Mouse (Mus musculus) liver (tissue): ENCODE data around the gene 1600014C10Rik.

ENCODE experiments used
- DNase-seq: peaks from one replicate; pipeline ENCODE4 v3.0.0-alpha.2; 2020; ENCODE audit warnings: mixed read lengths

Gene 1600014C10Rik

DNA sequence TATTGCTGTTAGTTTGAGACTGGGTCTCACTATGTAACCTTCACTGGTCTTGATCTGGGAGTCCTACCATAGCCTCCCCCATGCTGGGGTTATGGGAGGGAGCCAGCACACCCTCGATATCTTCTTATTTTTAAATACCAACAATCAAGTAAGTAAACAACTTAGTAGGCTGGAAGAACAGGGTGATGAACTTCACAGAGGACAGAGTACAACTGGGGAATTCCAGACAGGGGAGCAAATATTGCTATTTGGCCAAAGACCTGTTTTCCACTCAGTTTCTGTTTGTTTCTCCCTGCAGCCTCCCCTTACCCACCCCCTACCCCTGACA lies 1.4 kb downstream of the 1600014C10Rik start:
- no peak for DNase-seq

DNA sequence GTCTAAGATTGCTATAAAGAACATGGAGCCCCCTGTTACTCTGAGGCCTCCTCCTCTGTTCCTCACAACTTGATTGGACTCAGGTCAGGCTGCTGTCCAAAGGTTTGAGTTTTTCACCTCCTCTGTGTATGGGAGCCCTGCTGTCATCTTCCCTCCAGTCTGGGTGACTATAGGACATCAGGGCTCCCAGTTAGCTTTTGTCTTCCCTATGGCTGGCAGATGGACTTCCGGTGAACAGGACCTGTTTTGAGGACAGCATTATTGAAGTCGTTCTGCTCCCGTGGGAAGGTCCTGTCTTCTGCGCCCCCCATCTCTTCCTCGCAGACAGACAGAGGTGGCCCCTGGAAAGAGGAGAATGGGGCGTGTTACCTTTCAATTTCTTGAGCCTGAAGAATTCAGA lies 1.8 kb downstream of the 1600014C10Rik start:
- no peak for DNase-seq

DNA sequence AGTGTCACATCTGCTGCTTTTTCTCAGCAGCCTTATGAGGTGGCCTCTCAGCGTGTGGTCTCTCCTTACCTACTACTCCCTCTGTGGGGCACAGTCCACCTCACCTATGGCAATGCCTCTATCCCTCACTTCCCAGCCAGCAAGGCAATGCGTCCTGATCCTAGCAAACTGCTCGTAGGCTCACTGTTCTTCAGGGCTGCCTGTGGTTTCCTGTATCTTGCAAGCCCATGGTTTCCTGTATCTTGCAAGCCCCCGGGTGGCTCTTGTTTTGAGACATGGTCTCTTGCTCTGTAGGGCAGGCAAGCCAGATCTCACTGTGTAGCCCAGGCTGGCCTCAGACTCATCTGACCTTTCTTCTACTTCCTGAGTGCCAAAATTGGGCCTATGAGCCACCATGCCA lies 3.8 kb downstream of the 1600014C10Rik start:
- DNase-seq: peak; percentile 12

DNA sequence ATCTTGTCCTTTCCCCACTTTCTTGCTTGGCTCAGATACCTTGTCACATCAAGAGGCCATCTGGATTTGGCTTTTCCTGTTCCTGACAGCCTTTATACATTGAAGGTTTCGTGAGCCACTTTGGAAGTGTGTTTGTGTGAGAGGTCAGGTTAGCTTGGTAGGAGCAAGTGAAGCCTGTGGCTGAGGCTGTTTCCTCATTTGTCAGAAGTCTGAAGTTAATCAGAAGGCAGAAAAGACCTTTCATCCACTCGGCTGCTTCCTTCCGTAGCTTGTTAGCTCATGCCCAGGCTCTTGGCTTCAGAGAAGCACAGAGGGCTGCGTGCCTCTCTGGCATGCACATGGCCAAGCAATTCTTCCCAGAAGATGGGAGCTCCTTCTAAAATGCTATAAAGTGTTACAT lies 4.8 kb downstream of the 1600014C10Rik start:
- DNase-seq: no peak

DNA sequence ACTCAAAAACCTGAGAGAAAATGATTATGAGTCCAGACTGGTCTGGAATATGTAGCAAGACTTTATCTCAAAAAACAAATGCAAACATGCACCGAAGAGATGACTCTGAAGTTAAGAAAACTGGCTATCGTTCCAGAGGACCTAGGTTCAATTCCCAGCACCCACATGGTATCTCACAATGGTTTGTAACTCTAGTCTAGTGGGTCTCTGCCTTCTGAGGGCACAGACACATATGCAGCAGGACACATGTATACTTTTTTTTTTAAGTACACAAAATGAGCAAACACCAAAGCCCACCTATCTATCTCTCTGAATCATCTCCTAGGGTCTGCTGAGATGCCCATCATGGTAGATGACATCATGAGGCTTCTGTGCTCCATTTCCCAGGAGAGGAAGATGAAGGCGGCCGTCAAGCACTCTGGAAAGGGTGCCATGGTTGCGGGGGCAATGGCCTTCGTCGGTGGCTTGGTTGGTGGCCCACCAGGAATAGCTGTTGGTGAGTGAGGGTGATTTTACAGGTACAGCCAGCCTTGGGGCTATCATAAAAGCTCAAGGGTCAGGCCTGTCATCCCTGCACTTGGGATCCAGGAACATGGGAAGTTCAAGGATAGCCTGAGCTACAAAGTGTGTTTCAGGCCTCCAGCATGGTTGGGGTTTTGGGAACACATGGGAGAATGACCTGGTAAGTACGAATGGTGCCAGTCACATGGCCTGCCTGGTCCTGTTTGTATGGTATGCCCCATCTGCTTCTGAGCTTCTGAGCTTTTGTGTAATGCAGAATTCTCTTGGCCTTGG lies 5.5 kb downstream of the 1600014C10Rik start:
- no peak for DNase-seq

DNA sequence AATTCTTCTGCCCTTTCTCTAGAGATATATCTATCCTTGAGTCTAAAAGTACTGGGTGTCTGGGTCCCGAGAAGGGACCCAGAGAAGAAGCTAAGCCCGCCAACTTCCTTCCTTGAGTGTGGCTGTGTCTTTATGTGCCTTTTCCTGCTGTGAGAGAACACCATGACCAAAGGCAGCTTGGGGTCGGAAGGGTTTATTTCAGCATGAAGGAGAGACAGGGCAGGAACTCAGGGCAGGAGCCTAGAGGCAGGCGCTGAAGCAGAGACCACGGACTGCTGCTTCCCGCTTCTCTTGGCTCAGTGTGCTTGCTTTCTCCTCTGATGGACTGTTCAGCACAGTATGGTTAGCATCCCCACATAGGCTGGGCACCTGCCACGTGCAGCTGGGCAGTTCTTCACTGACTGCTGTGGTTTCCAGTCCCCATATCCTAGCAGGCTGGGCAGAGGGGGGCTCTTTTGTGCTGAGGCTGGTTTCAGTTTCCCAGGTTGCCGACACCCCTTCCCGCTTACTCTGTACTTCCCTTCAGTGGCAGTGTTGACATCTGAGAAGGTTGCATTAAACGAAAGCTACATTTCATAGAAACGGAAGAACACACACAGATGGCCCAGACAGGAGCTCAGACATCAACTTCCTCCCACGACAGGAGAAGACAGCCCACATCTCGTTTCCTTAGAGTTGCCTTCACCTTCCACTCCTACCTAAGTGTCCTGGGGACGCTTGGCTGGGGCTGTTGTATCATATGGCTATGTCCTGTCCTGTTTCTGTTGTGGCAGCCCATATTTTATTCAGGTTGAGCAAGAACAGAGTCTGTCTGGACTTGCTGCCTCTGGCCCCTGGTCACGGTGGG lies 6.3 kb downstream of the 1600014C10Rik start:
- no peak for DNase-seq

DNA sequence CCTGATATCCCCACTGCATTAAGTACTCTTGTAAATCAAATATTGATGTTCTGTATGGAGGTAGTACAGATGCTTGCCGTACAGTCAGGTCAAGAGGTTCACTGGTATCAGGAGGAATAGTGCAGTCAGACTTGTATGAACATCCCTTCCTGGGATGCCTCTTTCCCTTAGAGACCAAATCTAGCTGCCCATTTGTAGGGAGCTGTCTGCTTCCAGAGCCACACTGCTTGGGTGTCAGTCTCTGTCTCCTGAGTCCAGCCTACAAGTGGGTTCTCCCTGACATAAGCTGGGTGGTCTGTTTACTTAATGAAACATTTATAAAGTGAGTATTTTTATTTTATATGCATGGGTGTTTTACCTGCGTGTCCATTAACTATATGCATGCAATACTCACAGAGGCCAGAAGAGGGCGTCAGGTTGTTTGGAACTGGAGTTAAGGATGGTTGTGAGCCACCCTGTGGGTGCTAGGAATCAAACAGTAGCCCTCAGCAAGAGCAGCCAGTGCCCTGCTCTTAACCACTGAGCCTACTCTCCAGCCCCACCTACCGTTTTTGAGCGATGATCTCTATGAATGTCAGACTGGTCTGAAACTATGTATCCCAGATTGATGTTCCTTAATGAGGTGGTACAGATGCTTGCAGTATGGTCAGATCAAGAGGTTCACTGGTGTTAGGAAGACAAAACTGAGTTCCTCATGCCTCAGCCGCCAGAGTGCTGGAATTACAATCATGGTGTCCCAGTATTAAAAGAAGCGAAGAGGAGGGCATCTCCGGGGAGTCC lies 7.2 kb downstream of the 1600014C10Rik start:
- no peak for DNase-seq

DNA sequence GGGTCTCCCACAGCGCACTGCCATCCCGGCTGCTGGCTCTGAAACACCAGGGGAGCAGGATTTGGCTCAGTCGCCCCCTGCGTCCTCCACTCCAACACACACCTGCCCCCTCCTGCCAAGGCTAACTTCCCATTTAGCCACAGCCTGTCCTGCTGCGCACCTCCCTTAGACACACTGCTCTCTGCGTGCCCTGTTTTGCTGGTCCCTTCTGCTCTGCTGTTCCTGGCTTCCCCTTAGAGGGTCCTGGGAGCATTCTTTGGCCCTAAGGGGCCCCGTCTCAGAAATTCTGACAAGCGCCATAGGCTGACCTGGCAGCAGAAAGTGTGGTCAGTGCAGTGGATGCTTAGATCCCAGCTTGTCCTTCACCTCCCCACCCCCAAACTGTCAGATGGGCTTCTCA lies 8.1 kb downstream of the 1600014C10Rik start:
- no peak for DNase-seq

DNA sequence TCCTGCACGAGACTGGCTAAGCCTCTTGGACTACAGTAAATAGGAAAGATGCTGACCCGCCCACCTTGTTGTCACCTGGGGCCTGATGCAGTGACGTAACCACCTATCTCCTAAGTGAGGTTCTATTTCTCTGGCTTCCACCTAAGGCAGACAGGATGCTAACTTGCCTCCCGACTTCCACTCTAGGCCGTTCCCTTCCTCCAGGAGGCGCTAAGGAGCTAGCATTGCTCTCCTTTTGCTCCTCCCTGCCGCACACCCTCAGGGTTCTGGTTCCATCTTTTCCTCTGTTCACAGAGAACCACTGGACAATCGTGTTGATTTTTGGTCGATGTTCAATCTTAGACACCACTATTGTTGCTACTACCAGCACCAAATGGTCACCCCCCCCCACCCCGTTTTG lies 8.6 kb downstream of the 1600014C10Rik start:
- DNase-seq: peak; percentile 27

DNA sequence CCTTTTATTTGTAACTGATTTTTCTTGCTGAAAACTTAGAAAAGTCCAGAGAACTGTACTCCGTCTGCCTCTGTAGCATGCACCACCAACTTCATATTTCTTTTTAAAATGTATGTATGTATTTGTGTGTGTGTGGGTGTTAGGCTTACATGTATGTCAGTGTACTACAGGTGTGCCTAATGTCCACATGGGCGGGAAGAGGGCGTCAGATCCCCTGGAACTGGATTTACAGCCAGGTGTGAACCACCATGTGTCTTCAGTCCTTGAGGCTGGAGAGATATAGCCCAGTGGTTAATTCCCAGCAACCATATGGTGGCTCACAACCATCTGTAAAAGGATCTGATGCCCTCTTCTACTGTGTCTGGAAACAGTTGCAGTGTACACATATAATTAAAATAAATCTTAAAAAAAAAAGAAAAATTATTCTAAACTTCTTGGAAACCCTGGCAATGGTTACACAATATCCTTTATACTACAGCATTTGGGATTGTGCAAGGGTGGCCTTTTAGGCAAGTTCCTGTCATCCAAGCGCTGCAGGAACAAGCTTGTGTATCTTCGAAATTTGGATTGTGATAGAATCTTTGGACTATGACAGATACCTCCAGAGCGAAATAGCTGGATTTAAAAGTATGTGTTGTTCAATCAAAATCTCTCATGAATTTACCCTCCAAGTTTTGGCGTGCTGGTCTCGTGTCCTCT lies 17.0 kb downstream of the 1600014C10Rik start:
- no peak for DNase-seq

DNA sequence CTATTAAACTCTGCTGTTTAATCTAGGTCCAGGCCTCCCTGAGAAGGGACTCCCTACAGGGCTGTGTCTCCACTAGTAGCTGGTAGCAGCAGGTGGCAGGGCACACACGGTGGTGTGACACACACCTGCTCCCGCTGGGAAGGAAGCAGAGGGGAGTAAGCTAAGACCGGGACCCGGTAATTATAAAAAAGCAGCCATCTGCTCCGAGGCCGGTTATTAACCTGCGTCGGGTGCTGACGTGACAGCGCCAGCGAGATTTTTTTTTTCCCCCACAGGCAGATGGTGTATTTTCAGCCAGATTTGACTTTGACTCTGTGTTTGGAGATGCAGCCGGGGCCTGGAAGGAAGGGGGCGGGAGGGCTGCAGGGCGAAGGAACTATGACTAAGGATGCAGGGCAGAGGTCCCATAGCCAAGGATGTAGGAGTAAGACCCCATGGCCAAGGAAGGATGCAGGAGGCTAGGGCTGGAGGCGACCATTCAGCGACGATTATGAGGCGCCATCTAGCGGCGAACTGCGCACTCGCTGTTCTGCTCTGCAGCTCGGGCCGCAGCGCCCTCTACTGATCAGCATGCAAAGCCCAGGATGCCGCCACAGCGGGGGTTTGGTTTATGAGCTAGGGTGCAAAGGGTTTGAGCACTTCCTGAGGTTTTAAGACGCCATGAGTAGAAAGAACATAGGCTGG lies 17.7 kb downstream of the 1600014C10Rik start:
- DNase-seq: peak; percentile 83

DNA sequence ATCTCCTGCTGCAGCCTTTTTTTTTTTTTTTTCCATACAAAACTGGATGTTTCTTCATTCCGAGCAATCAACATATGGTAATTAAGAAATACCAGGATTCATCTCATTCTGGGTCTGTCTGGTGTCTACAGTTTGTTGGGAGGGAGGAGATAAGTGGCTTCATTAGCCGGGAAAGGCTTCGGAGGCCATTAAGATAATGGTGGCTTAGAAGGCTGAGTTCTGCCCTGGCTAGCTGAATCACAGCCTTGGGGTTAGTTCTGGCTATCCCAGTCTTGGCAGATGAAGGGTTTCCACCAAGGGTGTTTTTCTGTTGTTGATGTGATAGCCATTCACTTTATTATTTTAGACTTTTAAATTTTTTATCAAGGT lies 18.3 kb downstream of the 1600014C10Rik start:
- no peak for DNase-seq

DNA sequence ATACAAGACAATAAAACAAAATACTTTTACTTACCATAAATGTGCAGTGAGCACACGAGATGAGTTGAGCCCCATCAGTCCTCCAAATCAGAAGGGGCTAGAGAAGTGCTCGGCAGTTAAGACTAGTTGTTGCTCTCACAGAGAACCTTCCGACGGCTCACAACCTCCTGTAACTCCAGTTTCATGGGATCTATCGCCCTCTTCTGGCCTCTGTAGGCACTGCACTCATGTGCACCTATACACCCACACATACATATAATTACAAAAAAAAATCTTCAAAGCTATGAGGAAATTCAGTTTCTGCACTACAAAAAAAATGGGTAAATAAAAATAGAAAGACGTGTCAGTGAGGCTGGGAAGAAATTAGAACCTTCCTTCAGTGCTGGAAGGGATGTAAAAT lies 21.3 kb downstream of the 1600014C10Rik start:
- no peak for DNase-seq

DNA sequence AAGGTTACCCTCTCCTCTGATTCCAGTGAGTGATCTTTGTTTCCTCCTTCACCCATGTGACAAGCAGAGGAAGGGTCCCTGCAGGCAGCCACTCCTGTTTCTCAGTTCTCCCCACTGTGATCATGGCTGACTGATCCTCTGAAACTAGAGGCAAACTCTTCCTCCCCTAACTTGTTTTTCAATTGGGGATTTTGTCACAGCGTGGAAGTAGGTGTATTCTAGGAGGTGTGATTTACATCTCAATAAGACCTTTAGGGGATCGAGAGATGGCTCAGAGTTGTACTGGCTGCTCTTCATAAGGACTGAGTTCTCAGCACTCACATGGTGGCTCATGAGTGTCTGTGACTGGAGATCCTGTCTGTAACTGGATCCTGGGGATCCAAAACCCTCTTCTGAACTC lies 22.8 kb downstream of the 1600014C10Rik start:
- no peak for DNase-seq

DNA sequence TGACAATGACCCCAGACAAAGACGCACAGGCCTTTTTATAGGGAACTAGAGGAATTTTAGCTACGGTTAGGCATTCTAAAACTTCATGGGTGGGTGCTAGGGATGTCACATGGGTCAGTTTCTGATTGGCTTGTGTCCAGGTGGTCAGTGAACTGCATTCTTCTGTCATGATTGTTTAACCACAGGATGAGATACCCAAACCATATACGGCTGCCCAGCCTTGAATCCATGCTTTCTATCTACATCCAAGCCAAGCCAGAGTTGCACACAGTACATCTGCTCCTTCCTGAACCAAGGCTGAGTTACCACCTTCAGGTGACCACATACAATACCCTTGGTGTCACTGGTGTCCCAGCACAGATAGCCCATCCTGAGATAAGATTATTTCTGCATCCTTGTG lies 23.5 kb downstream of the 1600014C10Rik start:
- no peak for DNase-seq

DNA sequence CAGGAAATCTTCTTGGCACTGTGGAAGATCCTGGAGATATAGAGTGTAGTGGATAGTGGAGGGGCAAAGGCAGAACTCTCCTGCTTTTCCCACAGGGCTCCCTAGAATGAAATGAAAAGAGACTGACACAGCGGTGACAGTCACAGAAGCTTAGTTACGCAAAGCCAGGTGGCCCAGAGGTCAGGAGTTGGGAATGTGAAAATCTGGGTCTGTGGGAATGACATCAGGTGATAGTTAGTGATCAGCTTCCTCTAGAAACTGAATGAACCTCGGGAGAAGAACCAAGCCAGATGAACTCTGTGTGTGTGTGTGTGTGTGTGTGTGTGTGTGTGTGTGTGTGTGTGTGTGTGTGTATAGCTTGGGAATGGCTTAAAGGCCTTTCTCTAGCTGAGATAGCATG lies 26.0 kb downstream of the 1600014C10Rik start:
- no peak for DNase-seq

DNA sequence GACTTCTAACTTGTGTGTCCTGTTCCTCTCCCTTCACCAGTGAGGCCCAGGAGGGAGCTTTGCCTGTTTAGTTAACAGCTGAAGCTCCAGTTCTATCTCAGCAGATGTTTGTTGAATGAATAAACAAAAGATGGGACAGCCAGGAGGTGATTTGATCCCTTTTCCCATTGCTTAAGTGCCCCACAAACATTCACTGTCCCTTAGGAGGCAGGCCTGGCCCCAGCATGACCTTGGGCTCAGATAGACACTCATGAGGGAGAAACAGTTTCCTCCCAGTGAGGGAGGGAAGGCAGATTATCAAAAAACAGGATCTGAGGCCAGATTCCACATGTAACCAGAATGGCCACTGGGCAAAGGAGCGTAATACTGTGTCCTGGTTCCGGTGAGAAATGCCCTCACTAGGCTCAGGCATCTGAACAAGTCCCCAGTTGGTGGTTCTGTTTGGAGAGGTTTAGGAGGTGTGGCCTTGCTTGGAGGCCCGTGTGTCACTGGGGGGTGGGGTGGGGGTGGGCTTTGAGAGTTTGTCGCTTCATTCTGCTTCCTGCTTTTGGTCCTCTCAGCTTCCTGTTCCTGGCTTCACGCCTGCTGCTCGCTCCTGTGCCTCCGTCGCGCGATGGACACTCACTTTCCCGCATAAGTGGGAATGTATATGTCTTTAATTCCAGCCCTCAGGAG lies 26.6 kb downstream of the 1600014C10Rik start:
- DNase-seq: no peak

DNA sequence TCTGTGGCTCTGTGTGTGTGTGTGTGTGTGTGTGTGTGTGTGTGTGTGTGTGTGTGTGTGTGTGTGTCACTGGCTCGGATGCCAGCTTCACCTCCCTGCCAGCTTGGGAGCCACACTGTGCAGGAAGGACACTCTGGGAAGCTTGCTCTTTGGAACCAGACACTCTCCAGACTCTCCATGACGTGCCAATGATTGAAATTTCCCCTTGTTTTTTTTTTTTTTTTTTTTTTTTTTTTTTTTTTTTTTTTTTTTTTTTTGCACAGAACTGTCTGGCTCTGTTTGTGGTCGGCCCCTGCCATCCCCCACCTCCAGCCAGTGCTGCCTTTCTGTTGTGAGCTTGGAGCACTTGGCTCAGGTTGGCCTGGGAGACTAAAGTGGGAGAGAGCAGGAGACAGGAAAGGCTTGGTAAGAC lies 29.6 kb downstream of the 1600014C10Rik start:
- DNase-seq: no peak

DNA sequence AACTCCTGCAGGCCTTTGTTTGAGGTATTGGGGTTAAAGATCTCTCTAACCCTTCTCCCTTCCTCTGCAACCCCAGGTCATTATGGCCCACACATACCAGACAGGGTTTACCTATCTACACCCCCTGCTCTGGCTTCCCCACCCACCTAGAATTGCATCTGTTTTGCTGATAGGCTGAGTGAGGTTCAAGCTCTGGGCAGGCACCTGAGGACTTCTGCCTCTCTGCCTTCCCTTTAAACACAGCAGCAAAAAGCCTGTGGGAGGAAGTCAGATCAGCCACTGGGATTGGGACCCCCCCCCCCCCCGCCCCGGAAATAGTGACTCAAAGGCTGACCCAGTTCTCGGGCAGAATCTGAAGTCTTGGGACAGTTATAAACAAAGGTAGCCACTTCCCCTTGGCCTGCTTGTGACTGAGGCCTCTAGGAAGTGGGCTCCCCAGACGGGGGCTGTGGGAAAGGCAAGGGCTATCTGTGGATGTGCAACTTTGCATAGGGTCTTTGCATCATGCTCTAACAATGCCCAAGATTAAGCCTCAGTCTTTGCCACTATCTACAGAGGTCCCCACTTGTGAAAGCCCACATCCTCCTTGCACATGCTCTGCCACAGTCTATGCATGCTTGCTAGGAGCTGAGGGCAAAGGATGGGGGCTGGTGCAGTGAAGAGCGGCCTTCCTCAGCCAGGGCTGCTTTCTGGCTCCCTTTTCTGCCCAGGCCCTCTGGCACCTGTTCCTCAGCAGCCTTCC lies 31.6 kb downstream of the 1600014C10Rik start:
- DNase-seq: no peak

DNA sequence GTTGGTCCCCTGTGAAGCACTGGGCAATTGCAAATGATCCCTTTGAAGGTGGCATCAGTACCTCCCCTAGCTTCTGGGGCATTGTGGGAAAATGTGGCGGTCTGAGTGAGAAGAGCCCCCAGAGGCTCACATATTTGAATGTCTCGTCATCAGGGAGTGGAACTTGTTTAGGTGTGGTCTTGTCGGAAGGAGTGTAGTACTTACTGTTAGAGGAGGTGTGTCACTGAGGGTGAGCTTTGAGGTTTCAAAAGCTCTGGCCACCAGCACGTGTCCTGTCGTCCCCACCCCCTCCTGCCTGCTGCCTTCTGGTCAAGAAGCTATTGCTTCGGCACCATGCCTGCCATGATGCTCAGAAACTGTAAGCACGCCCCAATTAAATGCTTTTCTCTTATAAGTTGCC lies 32.3 kb downstream of the 1600014C10Rik start:
- DNase-seq: no peak

DNA sequence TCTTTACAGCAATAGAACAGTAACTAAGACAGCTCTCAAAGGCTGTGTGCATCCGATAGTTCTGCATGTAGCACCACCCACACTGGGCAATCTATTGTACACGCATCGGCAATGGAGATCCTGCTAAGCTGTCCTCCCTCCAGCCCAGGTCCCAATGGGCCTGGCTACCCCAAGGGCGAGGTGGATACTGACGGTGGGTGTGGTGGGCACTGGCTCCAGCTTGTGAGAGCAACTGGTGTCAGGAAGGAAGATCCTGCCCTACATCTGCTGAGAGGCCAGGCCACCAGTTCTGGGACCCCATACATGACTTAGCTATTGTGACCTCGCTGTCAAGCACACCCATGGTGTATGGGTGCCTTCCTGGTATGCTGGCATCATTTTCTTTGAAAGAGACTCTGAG lies 32.7 kb downstream of the 1600014C10Rik start:
- DNase-seq: no peak
